Mouse (Mus musculus) v-Abl transformed pro-B cells (cell line): Measurements from ENCODE around the gene Scarf2.

ENCODE experiments used
- in situ Hi-C, 2 experiments: fragments of 400-800 bp; cut with MboI; formaldehyde crosslinking; loops; one replicate each; pipeline ENCODE4 v1.15.1; 2025; ENCODE audit not compliant: unreplicated experiment in 2 of 2

Gene Scarf2

GRCm38 (mm10) chr16:17796971-17797811 lies at the start of gene Scarf2:
Scarf2 (plus strand) TSS chr16:17797282.
- in situ Hi-C loops = no loop called here

- in situ Hi-C loops = loop anchor here (25.0 kb wide), 1 partner anchor 284 kb away; no protein-coding TSS in a partner anchor
Observed at GRCm38 (mm10) chr16:17753001-17753400, 44.1 kb upstream of the Scarf2 start.

GRCm38 (mm10) chr16:17753686-17754085 lies 43.4 kb upstream of the Scarf2 start:
- in situ Hi-C loops = loop anchor here (25.0 kb wide), 1 partner anchor 284 kb away; no protein-coding TSS in a partner anchor

GRCm38 (mm10) chr16:17757756-17758155 lies 39.3 kb upstream of the Scarf2 start:
- in situ Hi-C loops = loop anchor here (25.0 kb wide), 1 partner anchor 280 kb away; no protein-coding TSS in a partner anchor

GRCm38 (mm10) chr16:17758902-17759301 lies 38.2 kb upstream of the Scarf2 start:
- in situ Hi-C loops = loop anchor here (25.0 kb wide), 1 partner anchor 278 kb away; no protein-coding TSS in a partner anchor

GRCm38 (mm10) chr16:17759344-17759773 lies 37.7 kb upstream of the Scarf2 start, which contains the start of gene Klhl22:
Klhl22 (plus strand) TSS chr16:17759618.
- in situ Hi-C loops = loop anchor here (25.0 kb wide), 1 partner anchor 278 kb away; no protein-coding TSS in a partner anchor

GRCm38 (mm10) chr16:17759813-17760321 lies 37.2 kb upstream of the Scarf2 start:
- in situ Hi-C loops = loop anchor here (25.0 kb wide), 1 partner anchor 277 kb away; no protein-coding TSS in a partner anchor

GRCm38 (mm10) chr16:17760657-17761056 lies 36.4 kb upstream of the Scarf2 start:
- in situ Hi-C loops = loop anchor here (25.0 kb wide), 1 partner anchor 277 kb away; no protein-coding TSS in a partner anchor

- in situ Hi-C loops = loop anchor here (25.0 kb wide), 1 partner anchor 276 kb away; no protein-coding TSS in a partner anchor
Observed at GRCm38 (mm10) chr16:17761074-17761473, 36.0 kb upstream of the Scarf2 start.

GRCm38 (mm10) chr16:17764108-17764511 lies 33.0 kb upstream of the Scarf2 start:
- in situ Hi-C loops = loop anchor here (25.0 kb wide), 1 partner anchor 273 kb away; no protein-coding TSS in a partner anchor

GRCm38 (mm10) chr16:17768834-17769233 lies 28.2 kb upstream of the Scarf2 start:
- in situ Hi-C loops = loop anchor here (25.0 kb wide), 1 partner anchor 268 kb away; no protein-coding TSS in a partner anchor

- in situ Hi-C loops = loop anchor here (25.0 kb wide), 1 partner anchor 266 kb away; no protein-coding TSS in a partner anchor
Observed at GRCm38 (mm10) chr16:17771117-17771865, 25.8 kb upstream of the Scarf2 start.

GRCm38 (mm10) chr16:17776828-17777227 lies 20.3 kb upstream of the Scarf2 start:
- in situ Hi-C loops = no loop called here

- in situ Hi-C loops = no loop called here
Observed at GRCm38 (mm10) chr16:17778223-17778622, 18.9 kb upstream of the Scarf2 start.

GRCm38 (mm10) chr16:17779692-17780091 lies 17.4 kb upstream of the Scarf2 start:
- in situ Hi-C loops = no loop called here

- in situ Hi-C loops = no loop called here
Observed at GRCm38 (mm10) chr16:17785337-17785736, 11.7 kb upstream of the Scarf2 start.

GRCm38 (mm10) chr16:17792728-17793127 lies 4.4 kb upstream of the Scarf2 start:
- in situ Hi-C loops = no loop called here

GRCm38 (mm10) chr16:17794047-17794446 lies 3.0 kb upstream of the Scarf2 start:
- in situ Hi-C loops = no loop called here

- in situ Hi-C loops = no loop called here
Observed at GRCm38 (mm10) chr16:17795643-17796042, 1.4 kb upstream of the Scarf2 start.

GRCm38 (mm10) chr16:17796519-17796918 lies 563 bp upstream of the Scarf2 start:
- in situ Hi-C loops = no loop called here
